Mouse (Mus musculus): ENCODE data around the gene Nme7.

GRCm38 (mm10) chr1:164471632-164472031 lies 167.7 kb downstream of the Nme7 start:
- TF ChIP-seq CTCF (IDR thresholded peaks at IDR 0.05; ENCODE audit: low read depth): no peak
- TF ChIP-seq EP300 (optimal IDR thresholded peaks at IDR 0.05): no peak
